Mouse (Mus musculus) heart, adult 18-20 months (tissue): ENCODE data around the gene Nisch. TPM values are rescaled to one million over a fixed set of nuclear protein-coding genes. Genes with fewer than 3 reads are reported as not detected.
A peak's percentile ranks its signal among the peaks of the same experiment; 100 is the strongest.

Experiments
- DNase-seq, 2 experiments: peaks; one replicate each; pipeline ENCODE4 v3.0.0; 2021 to 2022; ENCODE audit warnings: mixed read lengths in 1 of 2
- long read RNA-seq, 2 experiments: library from polyadenylated mRNA; stranded (forward); transcript quantifications; one replicate each; pipeline ENCODE4 v2.0.0; 2021
- total RNA-seq, 2 experiments: library from RNA; stranded (reverse); gene quantifications; 2 replicates each; pipeline ENCODE4 v1.2.3; 2021

The Nisch gene
- 100 to 1,000 TPM; 118 to 119 TPM for total RNA-seq
- long read RNA-seq, experiment 1, full-length matches to known transcripts = 40 of 454 reads
- long read RNA-seq, experiment 1, partial matches to known transcripts = 31 of 454 reads
- long read RNA-seq, experiment 1, other reads (novel, unspliced or antisense) = 383 of 454 reads
- long read RNA-seq, experiment 2, full-length matches to known transcripts = 21 of 307 reads
- long read RNA-seq, experiment 2, partial matches to known transcripts = 17 of 307 reads
- long read RNA-seq, experiment 2, other reads (novel, unspliced or antisense) = 269 of 307 reads

- no peak for DNase-seq
These were observed at the start of gene Nisch for GRCm38 (mm10) chr14:31216846-31217245. Gene Nisch, minus strand, starts transcription at chr14:31216946.

GRCm38 (mm10) chr14:31260932-31261331 lies 44.2 kb upstream of the Nisch start:
- no peak for DNase-seq

GRCm38 (mm10) chr14:31260374-31260773 lies 43.6 kb upstream of the Nisch start:
- DNase-seq = no peak

- DNase-seq = no peak
These were observed 41.8 kb upstream of the Nisch start for GRCm38 (mm10) chr14:31258476-31259050.

- no peak for DNase-seq
These were observed 35.3 kb upstream of the Nisch start for GRCm38 (mm10) chr14:31252091-31252490.

GRCm38 (mm10) chr14:31251626-31252025 lies 34.9 kb upstream of the Nisch start:
- DNase-seq = no peak

- peak; percentile 95 to 98 for DNase-seq
These were observed 34.4 kb upstream of the Nisch start, which contains the start of the genes Phf7 and Bap1 for GRCm38 (mm10) chr14:31251084-31251604. Gene Phf7, minus strand, starts transcription at chr14:31251317. Gene Bap1, plus strand, starts transcription at chr14:31251450.

GRCm38 (mm10) chr14:31250222-31251083 lies 33.7 kb upstream of the Nisch start:
- DNase-seq = no peak

- DNase-seq = no peak
These were observed 31.6 kb upstream of the Nisch start for GRCm38 (mm10) chr14:31248396-31248795.

- DNase-seq = no peak
These were observed 29.2 kb upstream of the Nisch start for GRCm38 (mm10) chr14:31245946-31246345.

GRCm38 (mm10) chr14:31244777-31245176 lies 28.0 kb upstream of the Nisch start:
- DNase-seq = no peak

GRCm38 (mm10) chr14:31240528-31240927 lies 23.8 kb upstream of the Nisch start:
- no peak for DNase-seq

GRCm38 (mm10) chr14:31237101-31237882 lies 20.5 kb upstream of the Nisch start:
- peak; percentile 75 to 87 for DNase-seq

GRCm38 (mm10) chr14:31233996-31234591 lies 17.3 kb upstream of the Nisch start:
- peak; percentile 85 to 94 for DNase-seq

GRCm38 (mm10) chr14:31233070-31233995 lies 16.6 kb upstream of the Nisch start:
- DNase-seq = peak; percentile 47 to 79

- DNase-seq = peak; percentile 45 to 55
These were observed 15.8 kb upstream of the Nisch start for GRCm38 (mm10) chr14:31232404-31233069.

- no peak for DNase-seq
These were observed 13.7 kb upstream of the Nisch start for GRCm38 (mm10) chr14:31230442-31230841.

- no peak for DNase-seq
These were observed 11.5 kb upstream of the Nisch start for GRCm38 (mm10) chr14:31228234-31228633.

- peak in 1 of 2 experiments; percentile 59 for DNase-seq
These were observed 10.2 kb upstream of the Nisch start for GRCm38 (mm10) chr14:31226978-31227377.

GRCm38 (mm10) chr14:31217666-31218065 lies 920 bp upstream of the Nisch start, which contains the start of gene Sema3g:
Gene Sema3g, plus strand, starts transcription at chr14:31217860.
- DNase-seq = peak; percentile 61 to 70
